Mouse (Mus musculus): ENCODE data around the gene Pla2g4f. TPM values are rescaled to one million over a fixed set of nuclear protein-coding genes. Genes with fewer than 3 reads are reported as not detected.

Pla2g4f gene
- polyA plus RNA-seq, 1 experiment = 12.4 TPM

DNA sequence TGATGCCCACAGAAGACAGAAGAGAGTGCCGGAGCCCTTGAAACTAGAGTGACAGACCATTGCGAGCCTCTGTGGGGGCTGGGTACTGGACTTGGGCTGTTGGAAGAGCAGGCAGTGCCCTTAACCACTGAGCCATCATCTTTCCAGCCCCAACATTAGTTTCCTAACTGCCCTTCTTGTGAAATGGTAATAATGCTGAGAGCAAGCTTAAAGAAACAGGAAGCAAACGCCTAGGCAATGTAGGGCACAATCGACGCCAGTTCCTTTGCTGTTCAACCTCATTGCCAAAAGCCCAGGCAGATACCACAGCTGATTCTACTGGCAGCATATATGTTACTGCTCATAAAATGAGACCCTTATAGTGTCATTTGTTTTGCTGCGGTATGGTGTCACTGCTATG, 61.3 kb downstream of the Pla2g4f start:
- no peaks in the 10 kb centered on the region for H3K4me1 ChIP-seq (ENCODE audit: control insufficient read depth, insufficient read depth, low read length)
- DNase-seq = no peak
- 76% methylated on average over 6 of the region's 6 CpGs for WGBS
- no peak overlapping the region for H3K4me3 ChIP-seq (replicated peaks; ENCODE audit: extremely low read depth, low read depth, low read length)
- TF ChIP-seq CTCF (IDR thresholded peaks at IDR 0.05; ENCODE audit: insufficient read depth, low read length) (no peak), POLR2A (IDR thresholded peaks at IDR 0.05; ENCODE audit: borderline replicate concordance, extremely low read depth, low read depth, low read length) (no peak)

Other genes with a start within 250 kb of the Pla2g4f start
- 236 and 247 TPM in 2 replicates for gene Ehd4, start 159.6 kb downstream of the Pla2g4f start, polyA plus RNA-seq (2012; rRNA removed)
- gene Pla2g4e, start 68.8 kb downstream of the Pla2g4f start, polyA plus RNA-seq (2012; rRNA removed) = 0.24 and 6.3 TPM in 2 replicates
- 2.2 TPM in 1 of 2 replicates, not detected in the other for gene Pla2g4d, start 25.0 kb downstream of the Pla2g4f start, polyA plus RNA-seq (2012; rRNA removed)
- 25.0 and 27.0 TPM in 2 replicates for gene Vps39, start 39.0 kb upstream of the Pla2g4f start, polyA plus RNA-seq (2012; rRNA removed)
- 10.5 and 16.7 TPM in 2 replicates for gene Ganc, start 89.7 kb upstream of the Pla2g4f start, polyA plus RNA-seq (2012; rRNA removed)
- gene Tmem87a, start 89.9 kb upstream of the Pla2g4f start, polyA plus RNA-seq (2012; rRNA removed) = 8.5 and 15.7 TPM in 2 replicates
- 0.54 and 3.5 TPM in 2 replicates for gene Capn3, start 141.9 kb upstream of the Pla2g4f start, polyA plus RNA-seq (2012; rRNA removed)
- 48.6 and 51.0 TPM in 2 replicates for gene Zfp106, start 249.7 kb upstream of the Pla2g4f start, polyA plus RNA-seq (2012; rRNA removed)